Mouse (Mus musculus) limb, embryonic 14.5 days (tissue): ENCODE data around the gene Dusp22. TPM values are rescaled to one million over a fixed set of nuclear protein-coding genes. Genes with fewer than 3 reads are reported as not detected.

ENCODE experiments used
- ATAC-seq: fragments of 200-750 bp; cut with Nextera tagmentation; 2 replicates; pipeline ENCODE4 v1.8.0; 2017; ENCODE audit warnings: low read depth, moderate number of reproducible peaks, moderate TSS enrichment; ENCODE audit not compliant: low FRiP score
- DNase-seq: peaks from one replicate; pipeline ENCODE4 v3.0.0-alpha.2; 2015; ENCODE audit warnings: low spot score
- H3K27ac ChIP-seq: fragments of 300-500 bp; sonication (generic); replicated peaks from 2 replicates; pipeline ENCODE4 v1.5.1; 2014; ENCODE audit warnings: low read depth, mild to moderate bottlenecking, low read length, moderate library complexity, mixed read lengths
- H3K27me3 ChIP-seq: fragments of 300-500 bp; sonication (generic); 2 replicates; pipeline ENCODE4 v1.6.1; 2014; ENCODE audit warnings: low read length, mixed read lengths; ENCODE audit not compliant: control insufficient read depth, insufficient read depth
- H3K36me3 ChIP-seq: fragments of 300-500 bp; sonication (generic); 2 replicates; pipeline ENCODE4 v1.6.1; 2014; ENCODE audit warnings: mild to moderate bottlenecking, low read length, moderate library complexity, mixed read lengths; ENCODE audit not compliant: control insufficient read depth, insufficient read depth
- H3K4me1 ChIP-seq: fragments of 300-500 bp; sonication (generic); 2 replicates; pipeline ENCODE4 v1.6.1; 2014; ENCODE audit warnings: antibody characterized with exemption, low read length, mixed read lengths; ENCODE audit not compliant: control insufficient read depth, insufficient read depth
- H3K4me2 ChIP-seq: fragments of 300-500 bp; sonication (generic); replicated peaks from 2 replicates; pipeline ENCODE4 v1.6.1; 2014; ENCODE audit warnings: low read depth, mild to moderate bottlenecking, low read length, moderate library complexity; ENCODE audit not compliant: severe bottlenecking
- H3K4me3 ChIP-seq: fragments of 300-500 bp; sonication (generic); replicated peaks from 2 replicates; pipeline ENCODE4 v1.5.1; 2014; ENCODE audit warnings: low read length
- H3K9ac ChIP-seq: fragments of 300-500 bp; sonication (generic); 2 replicates; pipeline ENCODE4 v1.6.1; 2014; ENCODE audit warnings: mild to moderate bottlenecking, low read depth, low read length, moderate library complexity; ENCODE audit not compliant: severe bottlenecking
- H3K9me3 ChIP-seq: fragments of 300-500 bp; sonication (generic); 2 replicates; pipeline ENCODE4 v1.6.1; 2016; ENCODE audit warnings: low read length; ENCODE audit not compliant: control insufficient read depth
- POLR2A ChIP-seq: fragments of 200-500 bp; IDR thresholded peaks from 2 replicates; pipeline ENCODE4 v1.8.0; 2012; ENCODE audit warnings: inconsistent platforms, mild to moderate bottlenecking, moderate library complexity, borderline replicate concordance; ENCODE audit not compliant: insufficient read depth, insufficient read length; ENCODE audit errors: extremely low read depth
- WGBS: fragments of 180-500 bp; shearing (Covaris S2); extraction: QIAGEN DNeasy Blood & Tissue Kit; methylation state at CpG from one replicate; pipeline ENCODE4 v1.1.7; 2014; 5-methylcytosine and 5-hydroxymethylcytosine counted together
- polyA plus RNA-seq, 2 experiments: library from polyadenylated mRNA; depleted of rRNA in 1 of 2; stranded (reverse) in 1 of 2; unstranded in 1 of 2; fragments of >200 nt; fragmentation: Nextera tagmentation in 1 of 2; extraction: Ambion mirVana in 1 of 2; gene quantifications; 2 replicates each; pipeline versions ENCODE4 v1.2.1 to v1.2.3; 2012 to 2014

The Dusp22 gene
- polyA plus RNA-seq, 2 experiments = 28.5 to 40.3 TPM

DNA sequence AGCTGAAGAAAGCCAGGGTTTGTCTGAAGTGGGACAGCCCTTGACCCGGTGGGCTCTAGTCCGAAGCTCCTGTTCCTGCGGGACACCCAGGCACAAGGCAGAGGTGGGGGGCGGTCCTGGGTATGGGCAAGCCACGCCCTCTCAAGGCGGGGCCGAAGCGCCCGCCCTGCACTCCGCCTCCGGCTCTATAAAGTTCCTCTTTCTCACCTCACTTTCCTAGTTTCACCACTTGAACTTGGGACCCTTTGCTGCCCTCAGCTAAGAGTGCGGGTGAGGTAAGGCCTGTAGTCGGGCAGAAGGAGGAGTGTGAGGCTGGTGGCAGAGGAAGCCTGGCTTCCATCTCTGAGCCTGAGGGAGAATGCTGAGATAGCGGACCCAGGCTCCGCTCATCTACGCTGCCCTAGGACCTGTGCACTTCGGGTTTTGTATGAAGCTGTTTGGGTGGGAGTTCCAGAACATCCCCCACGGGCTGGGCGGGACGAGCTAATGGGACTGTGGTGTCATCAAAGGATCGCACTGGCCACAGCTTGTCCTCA, 89.3 kb downstream of the Dusp22 start, which contains the start of gene Irf4:
Irf4 (plus strand) TSS at position 206 of the 536 bp plus-strand sequence.
- H3K4me3 ChIP-seq = peak within 1 kb of the TSS; percentile 34
- DNase-seq (peak; percentile 16), ATAC-seq (peak; percentile 70)
- peak within 1 kb of the TSS; percentile 58 for H3K4me2 ChIP-seq
- H3K4me1 ChIP-seq = no peaks in the 10 kb centered on the region; the same call in 1 of the 2 replicates
- WGBS = under 1% methylated on average over 20 of the region's 21 CpGs
- no peak for TF ChIP-seq POLR2A
- no peaks in the 10 kb centered on the region for H3K9me3 ChIP-seq
- no peak within 1 kb of the TSS for H3K9ac ChIP-seq
- no peak within 1 kb of the TSS for H3K27ac ChIP-seq
- H3K27me3 ChIP-seq = peaks cover 58% of the 10 kb centered on the region
- no peaks in the 10 kb centered on the region for H3K36me3 ChIP-seq

DNA sequence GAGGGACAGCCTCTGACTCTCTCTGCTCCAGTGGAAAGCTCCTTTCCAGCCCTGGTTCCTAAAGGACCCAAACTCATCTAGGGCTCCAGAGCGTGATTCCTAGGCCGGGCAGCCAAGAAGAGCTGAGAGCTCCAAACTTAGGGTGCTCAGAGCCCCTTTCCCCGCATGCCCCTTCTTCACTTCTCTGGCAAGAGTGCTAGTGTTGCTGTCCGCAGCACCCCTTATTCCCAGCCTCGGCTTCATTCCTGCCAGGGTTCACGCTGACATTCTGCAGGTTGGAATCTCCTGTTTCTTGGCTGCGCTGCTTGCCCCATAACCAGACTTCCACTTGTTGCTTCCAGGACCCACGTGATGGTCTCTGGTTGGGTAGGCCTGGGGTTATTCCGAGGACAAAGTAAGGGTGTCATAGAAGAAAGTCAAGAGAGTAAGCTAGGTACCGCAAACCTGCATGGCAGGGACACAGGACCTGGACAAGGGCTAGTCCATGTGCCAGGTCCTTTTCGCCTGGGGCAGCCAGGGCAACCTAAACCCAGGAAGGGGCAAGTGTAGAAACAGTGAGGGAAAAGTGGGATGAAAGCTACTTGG, 89.8 kb downstream of the Dusp22 start:
- Histone ChIP-seq H3K9me3 (no peaks in the 10 kb centered on the region), H3K4me3 (peak overlapping the region; percentile 34), H3K27ac (no peak overlapping the region), H3K9ac (no peak overlapping the region), H3K36me3 (no peaks in the 10 kb centered on the region), H3K4me1 (no peaks in the 10 kb centered on the region; the same call in 1 of the 2 replicates), H3K4me2 (peak overlapping the region; percentile 58), H3K27me3 (peaks cover 58% of the 10 kb centered on the region)
- peak; percentile 3 for DNase-seq
- TF ChIP-seq POLR2A = no peak
- 2% methylated on average over 11 of the region's 11 CpGs for WGBS
- ATAC-seq = no peak

DNA sequence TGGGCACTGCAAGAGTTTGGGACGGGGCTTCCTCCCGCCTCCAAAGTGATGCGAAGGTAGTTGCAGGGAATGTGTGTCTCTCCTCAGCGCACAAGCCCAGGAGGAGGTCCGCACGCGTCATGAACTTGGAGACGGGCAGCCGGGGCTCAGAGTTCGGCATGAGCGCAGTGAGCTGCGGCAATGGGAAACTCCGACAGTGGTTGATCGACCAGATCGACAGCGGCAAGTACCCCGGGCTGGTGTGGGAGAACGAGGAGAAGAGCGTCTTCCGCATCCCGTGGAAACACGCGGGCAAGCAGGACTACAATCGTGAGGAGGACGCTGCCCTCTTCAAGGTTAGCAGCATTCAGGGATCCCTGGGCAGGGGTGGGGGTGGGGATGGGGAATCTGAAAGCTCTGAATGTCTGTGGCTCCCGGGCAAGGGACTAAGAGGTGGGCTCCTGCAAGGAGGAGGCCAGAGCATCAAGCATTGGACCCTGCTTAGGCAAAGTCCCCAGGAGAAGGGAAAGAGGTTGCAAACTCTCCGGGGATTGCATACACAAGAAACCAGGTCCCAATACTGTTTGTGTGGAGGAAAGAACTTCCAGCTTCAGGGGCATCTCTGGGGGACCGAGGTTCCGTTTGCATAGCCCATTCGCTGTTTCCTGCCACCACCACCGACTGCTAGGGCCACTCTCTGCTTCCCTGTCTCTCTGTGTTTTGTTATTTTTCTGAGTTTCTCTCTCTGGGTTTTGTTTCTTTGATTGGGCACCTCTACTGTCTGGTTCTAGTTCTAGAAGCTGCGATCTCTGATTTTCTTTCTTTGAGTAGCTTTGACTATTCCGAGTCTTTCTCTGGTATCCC, 90.9 kb downstream of the Dusp22 start:
- Histone ChIP-seq H3K9me3 (no peaks in the 10 kb centered on the region), H3K27ac (no peak overlapping the region), H3K36me3 (no peaks in the 10 kb centered on the region), H3K4me3 (peak overlapping the region; percentile 30), H3K27me3 (peaks cover 58% of the 10 kb centered on the region), H3K9ac (no peak overlapping the region), H3K4me1 (no peaks in the 10 kb centered on the region; the same call in 1 of the 2 replicates), H3K4me2 (peak overlapping the region; percentile 58)
- WGBS = 2% methylated on average over 33 of the region's 33 CpGs
- no peak for TF ChIP-seq POLR2A
- DNase-seq (no peak), ATAC-seq (no peak)

DNA sequence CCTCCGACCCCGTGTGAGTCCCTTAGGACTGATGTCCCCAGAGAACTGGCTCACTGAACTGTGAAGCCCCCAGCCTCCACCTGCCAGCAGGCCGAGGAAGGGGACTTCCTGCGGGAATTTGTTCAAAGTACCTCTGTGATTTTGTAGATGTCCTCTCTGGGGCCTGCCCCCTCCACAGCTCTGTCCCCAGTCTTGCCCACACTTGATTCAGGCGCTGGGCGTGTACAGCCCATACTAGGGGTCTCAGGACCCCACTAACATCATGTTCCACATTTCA, 91.4 kb downstream of the Dusp22 start:
- Histone ChIP-seq H3K9ac (no peak overlapping the region), H3K36me3 (no peaks in the 10 kb centered on the region), H3K9me3 (no peaks in the 10 kb centered on the region), H3K4me1 (no peaks in the 10 kb centered on the region; the same call in 1 of the 2 replicates), H3K4me2 (no peak overlapping the region), H3K4me3 (no peak overlapping the region), H3K27ac (no peak overlapping the region), H3K27me3 (peaks cover 58% of the 10 kb centered on the region)
- TF ChIP-seq POLR2A = no peak
- ATAC-seq (no peak), DNase-seq (no peak)
- 30% methylated on average over 6 of the region's 6 CpGs for WGBS

- Histone ChIP-seq H3K4me3 (no peak overlapping the region), H3K36me3 (no peaks in the 10 kb centered on the region), H3K9ac (no peak overlapping the region), H3K27ac (no peak overlapping the region), H3K27me3 (peaks cover 46% of the 10 kb centered on the region), H3K9me3 (no peaks in the 10 kb centered on the region), H3K4me1 (no peaks in the 10 kb centered on the region; the same call in 1 of the 2 replicates), H3K4me2 (no peak overlapping the region)
- ATAC-seq (no peak), DNase-seq (no peak)
- TF ChIP-seq POLR2A = no peak
- 78% methylated on average over 4 of the region's 4 CpGs for WGBS
Observed at GRCm38 (mm10) chr13:30752581-30753187, 92.9 kb downstream of the Dusp22 start.
